Mouse (Mus musculus) spleen, embryonic (tissue): ENCODE data around the gene Mrpl24.

ENCODE experiments used
- CTCF ChIA-PET: fragments of 350-600 bp; sonication (Branson Sonifier 250); formaldehyde crosslinking; loops from one replicate; lab custom pipeline; 2022; lab: Charles Lee

Mrpl24 gene

DNA sequence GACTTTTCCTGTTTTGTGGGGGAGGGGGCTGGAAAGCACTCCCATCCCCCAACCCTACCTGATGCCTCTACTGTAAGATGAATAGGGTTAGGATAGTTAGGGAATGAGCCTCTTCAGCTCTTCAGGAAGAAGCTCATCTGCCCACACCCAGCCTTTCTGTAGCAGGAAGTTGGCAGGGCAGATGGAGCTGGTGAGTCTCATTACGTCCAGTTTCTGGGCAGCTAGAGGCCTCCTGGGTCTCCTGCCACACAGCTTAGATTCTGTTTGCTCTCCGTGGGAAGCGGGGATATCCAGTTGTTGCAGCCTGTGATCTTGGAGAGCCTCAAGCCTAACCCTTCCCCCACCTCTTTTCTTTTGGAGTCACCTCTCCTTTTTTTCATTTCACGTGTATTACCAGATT is 9.4 kb upstream of the Mrpl24 start:
- CTCF ChIA-PET = interaction anchor here (0.6 kb wide), 1 partner anchor 24 kb away, joined by 4 read pairs; no protein-coding TSS in a partner anchor

DNA sequence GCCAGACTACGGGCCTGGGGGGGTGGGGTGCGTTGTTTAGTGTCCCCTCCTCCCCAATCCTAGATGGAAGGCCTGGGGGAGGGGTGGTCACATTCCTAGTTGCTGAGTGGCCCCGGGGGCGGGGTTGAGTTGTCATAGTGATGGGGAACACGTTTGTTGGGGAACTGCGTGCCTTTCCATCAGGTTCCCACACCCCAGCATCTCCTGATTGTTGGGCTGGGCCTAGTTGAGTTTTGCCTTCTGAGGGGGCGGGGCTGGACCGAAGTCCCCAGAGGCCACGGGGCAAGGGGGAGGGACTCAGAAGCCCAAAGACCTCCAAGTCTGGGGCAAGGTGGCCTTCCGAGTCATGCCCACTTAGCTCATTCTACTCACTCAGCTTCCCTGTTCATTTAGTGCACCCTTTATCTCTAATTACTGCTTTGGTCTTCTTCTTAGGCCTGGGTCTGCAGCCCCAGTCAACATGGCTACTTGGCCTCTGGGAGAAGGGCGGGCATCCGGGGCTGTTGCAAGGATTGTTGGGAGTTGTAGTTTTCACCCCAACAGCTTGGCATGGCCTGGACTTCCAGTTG is 8.6 kb upstream of the Mrpl24 start:
- CTCF ChIA-PET = no interaction called here

DNA sequence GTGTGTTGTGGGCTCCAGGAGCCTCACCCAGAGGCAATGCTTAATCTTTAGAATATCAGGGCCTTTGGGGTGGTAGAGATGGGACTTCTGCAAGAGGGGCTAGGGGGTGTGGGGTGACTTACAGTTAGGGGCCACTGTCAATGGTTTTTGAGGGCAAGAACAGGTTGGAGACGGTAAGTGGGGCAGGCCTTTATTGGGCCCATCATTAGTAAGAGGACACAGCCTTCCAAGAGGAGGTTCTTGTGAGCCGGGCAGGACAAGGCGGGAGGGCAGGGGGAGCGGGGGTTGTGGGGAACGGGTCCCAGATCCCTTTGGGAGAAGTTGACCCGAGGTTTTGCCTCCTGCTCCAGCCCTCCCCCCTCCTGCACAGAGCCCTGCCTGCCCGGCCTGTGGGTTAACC is 5.8 kb upstream of the Mrpl24 start:
- CTCF ChIA-PET = no interaction called here

DNA sequence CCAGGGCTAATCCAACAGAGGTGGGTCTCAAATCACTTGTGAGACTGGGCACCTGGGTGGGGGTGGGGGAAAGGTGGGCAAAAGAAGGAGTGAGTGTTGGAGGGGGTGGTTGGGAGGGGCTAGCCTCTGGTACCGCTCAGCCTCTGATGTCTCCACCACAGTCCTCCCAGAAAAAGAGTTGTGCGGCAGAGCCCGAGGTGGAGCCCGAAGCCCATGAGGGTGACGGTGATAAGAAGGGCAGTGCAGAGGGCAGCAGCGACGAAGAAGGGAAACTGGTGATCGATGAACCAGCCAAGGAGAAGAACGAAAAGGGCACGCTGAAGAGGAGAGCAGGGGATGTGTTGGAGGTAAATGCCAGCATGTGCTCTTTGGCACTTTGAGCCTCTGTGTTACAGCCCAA is 5.4 kb upstream of the Mrpl24 start:
- CTCF ChIA-PET = no interaction called here

DNA sequence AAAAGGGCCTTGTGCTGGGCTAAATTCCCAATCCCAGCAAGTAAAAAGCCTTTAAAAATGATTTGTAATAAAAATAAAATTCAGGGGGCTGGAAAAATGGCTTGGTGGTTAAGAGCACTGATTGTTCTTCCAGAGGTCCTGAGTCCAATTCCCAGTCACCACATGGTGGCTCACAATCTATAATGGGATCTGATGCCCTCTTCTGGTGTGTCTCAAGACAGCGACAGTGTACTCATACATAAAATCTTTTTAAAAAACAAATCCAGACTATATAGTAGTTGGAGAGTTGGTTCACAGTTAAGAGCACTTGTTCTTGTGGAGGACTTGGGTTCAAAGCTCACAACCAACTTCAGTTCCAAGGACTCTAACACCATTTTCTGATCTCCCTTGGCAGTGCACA is 2.3 kb upstream of the Mrpl24 start:
- CTCF ChIA-PET = interaction anchor here (0.5 kb wide), 1 partner anchor 1404 kb away, joined by 3 read pairs; no protein-coding TSS in a partner anchor

DNA sequence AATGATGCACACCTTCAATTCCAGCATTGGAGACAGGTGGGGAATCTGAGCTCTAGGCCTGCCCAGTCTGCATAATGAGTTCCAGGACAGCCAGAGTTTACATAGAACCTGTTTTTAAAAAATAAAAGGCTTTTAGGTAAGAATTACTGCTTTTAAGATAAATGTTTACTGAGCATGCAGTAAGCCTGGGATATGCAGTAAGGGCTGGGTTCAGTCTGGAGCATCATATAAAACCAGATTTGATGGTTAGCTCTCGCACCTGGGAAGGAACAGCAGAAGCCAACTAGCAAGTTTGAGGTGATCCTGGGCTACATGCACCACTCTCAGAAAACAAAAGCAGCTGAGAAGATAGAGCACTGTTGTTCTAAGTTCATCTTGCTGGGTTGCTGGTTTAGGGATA is 755 bp upstream of the Mrpl24 start:
- CTCF ChIA-PET = interaction anchor here (0.6 kb wide), 1 partner anchor 126 kb away, joined by 21 read pairs; no protein-coding TSS in a partner anchor

DNA sequence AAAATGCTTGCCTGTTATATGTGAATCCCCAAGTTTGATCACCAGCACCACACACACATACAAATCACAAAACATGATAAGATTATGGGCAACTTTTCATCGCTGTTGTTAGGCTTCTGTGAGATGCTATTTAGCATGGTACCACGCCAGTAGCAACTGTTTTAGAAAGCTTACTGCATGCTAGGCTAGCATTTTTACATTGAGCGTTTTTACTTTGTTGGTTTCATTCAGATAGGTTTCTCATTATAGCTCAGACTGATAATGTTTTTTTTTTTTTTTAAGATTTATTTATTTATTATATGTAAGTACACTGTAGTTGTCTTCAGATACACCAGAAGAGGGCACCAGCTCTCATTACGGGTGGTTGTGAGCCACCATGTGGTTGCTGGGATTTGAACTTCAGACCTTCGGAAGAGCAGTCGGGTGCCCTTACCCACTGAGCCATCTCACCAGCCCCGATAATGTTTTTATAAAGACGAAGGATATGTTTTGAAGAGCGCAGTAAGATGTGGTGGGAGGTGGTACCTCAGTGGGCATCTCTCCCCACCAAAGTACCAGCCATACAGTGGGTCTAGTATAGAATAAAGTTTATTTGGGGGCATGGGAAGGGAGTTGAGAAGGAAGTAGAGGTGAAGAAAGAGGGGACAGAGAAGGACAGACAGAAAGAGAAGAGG is 1.1 kb downstream of the Mrpl24 start:
- CTCF ChIA-PET = no interaction called here

DNA sequence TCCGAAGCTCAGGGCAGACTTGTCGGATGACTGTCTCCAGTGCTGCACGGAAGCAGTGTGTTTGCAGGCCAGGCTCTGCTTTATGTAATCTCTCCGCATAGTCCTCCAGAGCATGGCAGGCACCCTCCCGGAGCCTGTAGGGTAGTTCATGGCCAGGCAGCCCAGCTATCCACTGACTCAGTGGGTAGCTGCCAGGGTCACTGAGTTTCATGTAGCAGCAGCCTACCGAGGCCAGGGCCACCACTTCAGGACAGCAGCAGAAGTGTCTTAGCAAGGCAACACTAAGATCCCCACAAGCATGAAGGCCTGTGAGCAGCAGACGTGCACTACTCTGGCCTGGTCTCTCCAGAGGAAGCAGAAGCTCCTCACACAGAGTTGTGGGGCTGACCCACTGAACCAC is 5.7 kb downstream of the Mrpl24 start:
- CTCF ChIA-PET = no interaction called here

DNA sequence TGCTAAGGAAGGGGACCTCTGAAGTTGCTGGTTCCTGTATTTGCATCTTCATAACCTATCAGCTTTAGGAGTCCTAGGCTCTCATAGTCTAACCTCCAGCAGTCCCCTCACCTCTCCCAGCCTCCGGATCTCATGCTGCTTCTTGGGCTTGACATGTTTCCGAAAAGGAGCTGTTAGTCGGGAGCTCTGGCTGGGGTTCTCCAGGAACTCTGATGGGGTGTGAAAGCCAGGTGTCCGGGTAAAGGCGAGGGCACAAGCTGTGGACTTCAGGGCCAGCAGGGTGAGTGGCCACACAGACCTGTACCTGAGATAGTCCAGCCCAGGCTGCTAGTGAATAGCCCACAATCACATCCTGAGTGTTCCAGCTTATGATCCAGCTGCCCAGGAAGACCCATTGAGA is 8.1 kb downstream of the Mrpl24 start:
- CTCF ChIA-PET = no interaction called here

DNA sequence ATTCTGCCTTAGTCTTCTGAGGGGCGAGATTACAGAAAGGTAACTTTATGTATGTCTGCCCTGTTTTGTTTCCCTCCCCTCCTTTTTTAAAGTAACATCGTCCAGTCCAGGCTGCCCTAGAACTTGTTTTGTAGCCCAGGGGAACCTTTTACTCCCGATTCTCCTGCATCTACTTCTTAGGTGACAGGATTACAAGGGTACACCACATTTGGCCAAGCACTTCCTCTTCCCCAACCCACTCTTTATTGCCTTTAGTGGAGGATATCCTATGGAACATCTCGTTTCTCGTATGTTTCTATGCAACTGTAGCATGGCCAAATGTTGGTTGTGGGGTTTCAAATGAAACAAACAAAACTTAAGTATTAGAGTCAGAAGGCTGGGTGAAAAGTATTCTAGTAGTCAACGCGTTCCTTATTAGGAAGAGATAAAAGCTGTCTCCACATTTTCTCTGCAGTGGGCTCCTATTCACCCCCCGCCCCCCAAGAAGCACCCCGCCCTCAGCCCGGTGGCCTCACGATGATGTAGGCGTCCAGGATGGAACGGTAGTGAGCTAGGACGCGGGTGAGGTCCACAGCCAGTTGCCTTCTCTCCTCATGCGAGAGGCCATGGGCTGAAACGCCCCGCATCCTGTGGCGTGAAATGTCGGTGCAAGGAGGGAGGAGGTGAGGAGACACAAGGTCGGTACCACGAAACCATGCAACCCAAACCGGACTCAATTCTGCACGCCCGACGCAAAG is 10.2 kb downstream of the Mrpl24 start:
- CTCF ChIA-PET = no interaction called here

DNA sequence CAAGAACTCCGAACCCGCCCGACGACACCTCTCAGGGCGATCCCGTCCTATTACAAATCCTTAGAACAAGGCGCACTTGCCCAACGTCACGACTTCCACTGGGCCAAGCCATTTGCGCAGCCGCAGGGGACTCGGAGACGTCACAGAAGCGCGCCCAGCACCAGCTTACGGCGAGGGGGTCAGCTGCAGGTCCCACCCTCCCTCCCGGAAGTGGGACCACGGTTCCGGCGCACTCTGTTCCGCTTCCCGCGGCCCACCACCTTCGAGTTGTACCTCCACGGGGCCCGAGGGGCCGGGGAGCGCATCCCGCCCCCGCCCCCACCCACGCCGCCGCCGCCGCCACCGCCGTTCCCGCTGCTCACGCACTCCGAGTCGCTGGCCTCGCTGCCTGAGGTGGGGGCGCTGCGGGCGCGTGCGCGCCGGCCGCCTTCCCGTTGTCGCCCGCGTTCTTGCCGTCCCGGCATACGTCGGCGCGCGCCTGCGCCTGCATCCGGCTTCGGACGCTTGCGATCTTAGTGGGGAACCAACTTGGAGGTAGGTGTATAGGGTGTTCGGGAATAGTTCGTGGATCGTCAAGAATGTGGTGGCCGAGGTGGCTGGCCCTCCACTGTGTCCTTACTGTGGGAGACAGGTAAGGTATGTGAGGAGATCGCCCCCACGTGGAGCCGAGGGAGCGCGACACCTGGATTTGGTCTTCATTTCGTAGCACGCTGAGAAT is 10.9 kb downstream of the Mrpl24 start, which contains the start of the genes Isg20l2 and Rrnad1:
Isg20l2 (plus strand) TSS at position 237 of the 718 bp plus-strand sequence.
Rrnad1 (minus strand) TSS at position 640 of the 718 bp plus-strand sequence.
- CTCF ChIA-PET = no interaction called here

DNA sequence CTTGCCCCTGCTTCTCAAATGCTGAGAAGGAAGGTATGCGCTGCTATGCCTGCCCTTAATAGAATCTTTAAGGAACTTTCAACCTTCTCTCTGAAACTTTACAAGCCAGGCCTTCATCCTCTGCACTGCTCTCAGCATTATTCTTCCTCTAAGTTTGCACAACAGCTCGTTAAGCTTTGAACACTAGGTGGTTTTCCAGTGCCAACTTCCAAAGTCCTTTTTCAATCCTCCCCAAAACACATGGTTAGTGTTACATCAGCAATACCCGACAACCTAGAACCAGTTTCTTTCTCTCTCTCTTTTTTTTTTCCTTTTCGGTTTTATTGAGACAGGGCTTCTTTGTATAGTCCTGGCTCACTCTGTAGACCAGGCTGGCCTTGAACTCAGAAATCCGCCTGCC is 14.7 kb downstream of the Mrpl24 start:
- CTCF ChIA-PET = no interaction called here

DNA sequence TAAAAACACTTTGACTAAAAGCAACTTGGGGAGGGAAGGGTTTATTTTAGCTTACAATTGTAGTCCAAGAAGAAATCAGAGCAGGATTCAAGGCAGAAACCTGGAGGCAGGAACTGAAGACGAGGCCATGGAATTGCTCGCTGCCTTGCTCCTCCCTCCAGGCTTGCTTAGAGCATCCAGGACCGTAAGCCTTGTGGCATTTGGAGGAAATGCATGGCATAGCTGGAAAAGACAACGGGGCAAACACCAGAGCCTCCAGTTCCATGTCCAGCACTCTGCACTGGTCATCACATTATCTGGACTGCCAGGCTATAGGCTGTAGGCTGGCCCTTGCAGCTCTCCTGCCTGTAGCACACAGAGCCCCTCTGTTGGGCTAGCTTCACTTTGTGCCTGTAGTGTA is 15.2 kb downstream of the Mrpl24 start:
- CTCF ChIA-PET = interaction anchor here (0.8 kb wide), 1 partner anchor 1148 kb away, joined by 3 read pairs; no protein-coding TSS in a partner anchor

DNA sequence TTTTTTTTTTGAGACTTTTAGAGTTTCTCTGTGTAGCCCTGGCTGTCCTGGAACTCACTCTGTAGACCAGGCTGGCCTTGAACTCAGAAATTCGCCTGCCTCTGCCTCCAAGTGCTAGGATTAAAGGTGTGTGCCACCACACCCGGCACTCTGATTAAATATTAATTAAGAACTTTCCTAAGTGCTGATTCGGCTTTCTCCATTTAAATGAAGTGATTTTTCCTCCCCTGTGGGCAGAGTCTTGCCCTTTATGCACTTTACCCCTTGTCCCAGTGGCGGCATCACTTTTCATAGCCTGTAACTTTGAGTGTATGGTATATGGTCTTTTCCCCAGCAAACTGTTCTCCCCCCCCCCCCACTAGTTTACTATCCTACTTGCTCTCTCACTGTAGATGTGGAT is 15.9 kb downstream of the Mrpl24 start:
- CTCF ChIA-PET = interaction anchor here (0.8 to 1.4 kb wide), 2 partner anchors 26 to 1149 kb away, joined by 3 to 7 read pairs; no protein-coding TSS in a partner anchor

DNA sequence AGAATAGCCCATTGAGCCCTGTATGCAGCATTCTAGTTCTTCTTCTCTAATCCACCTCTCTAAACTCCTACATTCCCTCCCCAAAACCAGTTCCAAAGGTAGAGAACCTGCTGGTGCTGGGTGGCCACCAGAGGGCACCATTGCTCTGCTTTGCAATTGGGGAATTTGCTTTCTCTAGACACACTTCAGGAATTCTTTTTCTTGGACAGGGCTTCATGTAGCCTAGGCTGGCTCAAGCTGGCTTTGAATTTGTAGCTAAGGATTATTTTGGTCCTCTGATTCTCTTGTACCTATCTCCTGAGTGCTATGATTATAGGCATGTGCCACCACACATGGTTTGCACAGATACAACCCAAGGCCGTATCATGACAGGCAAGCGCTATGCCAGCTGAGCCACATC is 16.5 kb downstream of the Mrpl24 start:
- CTCF ChIA-PET = interaction anchor here (0.5 to 1.4 kb wide), 4 partner anchors 11 to 1354 kb away, joined by 3 to 7 read pairs (median 4); no protein-coding TSS in a partner anchor

DNA sequence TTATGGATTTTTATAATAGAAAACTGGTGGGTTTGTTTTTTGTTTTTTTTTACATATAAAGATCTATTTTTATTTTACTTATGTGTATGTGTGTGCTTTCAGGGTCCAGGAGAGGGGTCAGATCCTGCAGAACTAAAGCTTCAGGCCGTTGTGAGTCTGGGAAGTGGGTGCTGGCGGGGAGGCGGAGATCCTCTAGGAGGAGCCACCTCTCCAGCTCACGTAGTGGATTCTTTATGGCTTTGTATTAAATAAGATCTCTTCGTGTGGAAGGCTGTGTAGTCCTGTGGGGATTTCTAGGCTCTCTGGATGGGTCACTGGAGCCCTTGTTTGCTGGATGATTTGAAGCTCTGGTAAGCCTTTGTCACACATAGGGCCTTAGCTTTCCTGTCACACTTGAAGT is 21.3 kb downstream of the Mrpl24 start:
- CTCF ChIA-PET = no interaction called here

DNA sequence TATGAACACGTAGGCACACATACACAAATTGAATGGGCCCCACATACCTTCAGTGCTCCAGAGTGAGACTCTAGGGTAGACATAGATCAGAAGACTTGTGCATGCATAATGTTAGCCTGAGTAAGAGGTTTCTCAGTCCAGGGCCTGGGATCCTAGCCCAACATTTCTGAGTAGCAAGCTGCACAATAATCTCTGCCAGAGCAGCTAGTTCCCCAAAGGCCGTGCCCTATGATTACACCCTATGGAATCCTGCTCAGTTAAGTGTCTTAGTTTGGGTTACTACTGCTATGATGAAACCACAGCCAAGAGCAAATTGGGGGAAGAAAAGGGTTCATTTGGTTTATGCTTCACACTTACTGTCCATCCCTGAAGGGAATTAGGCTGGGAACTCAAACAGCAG is 23.2 kb downstream of the Mrpl24 start:
- CTCF ChIA-PET = no interaction called here

DNA sequence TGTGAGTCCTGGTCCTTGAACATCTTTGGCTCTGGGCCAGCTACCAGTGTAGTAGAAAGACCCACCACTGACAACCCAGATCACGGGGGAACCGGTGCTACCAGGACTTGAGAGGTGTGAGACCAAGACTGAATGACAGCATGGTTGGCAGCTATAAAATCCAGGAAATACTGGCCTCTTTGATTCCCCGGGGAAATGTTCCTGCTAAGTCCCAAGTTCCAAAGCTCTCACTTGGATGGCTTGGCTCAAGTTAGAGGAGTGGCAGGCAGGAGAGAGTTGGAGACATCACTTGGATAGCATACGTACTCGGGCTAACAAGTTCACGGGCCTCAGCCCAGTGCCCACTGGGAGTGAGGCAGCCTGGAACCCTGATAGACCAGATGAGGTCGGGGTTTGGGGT is 24.3 kb downstream of the Mrpl24 start:
- CTCF ChIA-PET = interaction anchor here (0.5 kb wide), 1 partner anchor 388 kb away, joined by 20 read pairs; no protein-coding TSS in a partner anchor

DNA sequence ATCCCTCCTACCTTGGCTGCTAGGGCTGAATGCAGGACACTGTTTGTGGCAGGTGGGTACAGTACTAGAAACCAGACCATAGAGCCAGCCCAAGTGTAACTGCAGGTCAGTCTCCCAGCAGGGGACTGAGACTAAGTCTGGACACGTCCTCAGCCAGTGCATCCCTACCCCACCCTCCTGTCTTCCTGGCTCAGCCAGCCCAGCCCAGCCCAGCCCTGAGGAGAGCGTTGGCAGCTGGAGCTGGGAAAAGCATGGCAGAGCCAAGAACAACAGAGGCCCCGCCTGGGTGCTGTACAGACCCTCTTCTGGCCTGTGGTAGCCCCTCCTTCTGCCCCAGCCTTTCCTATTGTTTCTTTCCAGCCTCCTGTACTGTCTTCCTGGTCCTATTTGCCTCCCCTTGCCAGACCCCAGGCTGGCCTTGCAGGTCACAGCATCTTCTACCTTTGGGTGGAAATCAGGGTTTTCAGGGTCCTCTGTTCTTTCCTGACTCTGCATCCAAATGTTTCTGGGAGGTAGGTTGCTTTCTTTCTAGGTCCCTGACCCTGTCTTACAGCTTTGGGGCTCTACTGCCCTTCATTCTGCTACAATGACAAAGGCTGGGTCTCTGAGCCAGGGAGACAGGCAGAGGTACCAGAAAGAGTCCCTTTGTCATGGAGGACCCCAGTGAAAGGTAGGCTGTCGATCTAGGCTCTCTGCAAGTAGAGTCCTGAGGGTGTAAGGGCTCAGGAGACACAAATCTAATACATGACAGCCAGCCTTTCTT is 25.7 kb downstream of the Mrpl24 start:
- CTCF ChIA-PET = no interaction called here

DNA sequence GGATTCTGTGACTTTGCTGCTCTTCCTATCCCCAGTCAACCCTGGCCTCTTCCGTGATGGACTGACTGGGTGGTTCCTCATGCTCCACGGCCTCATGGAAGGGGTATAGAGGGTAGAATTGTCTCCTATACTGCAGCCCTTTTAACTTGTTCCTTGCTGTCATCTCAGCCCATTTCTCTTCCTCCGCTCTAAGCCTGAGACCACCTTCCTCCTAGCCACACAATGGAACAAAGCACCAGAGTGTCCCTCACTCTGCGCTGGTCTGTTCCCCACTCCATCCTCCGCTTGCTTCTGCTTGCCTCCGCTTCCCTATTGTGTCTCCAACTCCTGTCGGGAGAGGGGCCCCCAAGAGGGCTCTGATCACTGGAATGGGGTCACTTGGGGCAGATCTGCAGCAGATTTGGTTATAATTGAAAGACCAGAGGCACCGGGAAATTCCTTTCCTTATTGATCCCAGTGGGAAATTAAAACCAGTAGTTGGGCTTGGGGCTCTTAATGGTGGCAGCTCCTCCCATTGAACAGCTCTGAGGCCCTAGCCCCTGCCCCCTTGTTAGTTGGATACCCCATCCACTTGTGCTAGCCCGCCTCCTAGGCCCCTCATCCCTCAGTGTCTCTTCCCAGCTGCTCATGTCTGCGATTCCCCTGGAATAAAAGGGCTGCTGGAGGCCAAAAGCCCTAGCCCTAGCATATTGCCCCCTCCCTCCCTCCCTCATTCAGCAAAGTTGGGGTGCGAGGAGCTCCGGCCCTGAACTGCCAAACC is 26.7 kb downstream of the Mrpl24 start:
- CTCF ChIA-PET = interaction anchor here (1.2 kb wide), 1 partner anchor 10 kb away, joined by 3 read pairs; no protein-coding TSS in a partner anchor
